Mouse (Mus musculus): ENCODE results near the gene Ampd2. TPM values are rescaled to one million over a fixed set of nuclear protein-coding genes. Genes with fewer than 3 reads are reported as not detected.

Ampd2 gene
- polyA plus RNA-seq (2012; ENCODE audit: low replicate concordance) = 39.0 and 70.0 TPM in 2 replicates

DNA sequence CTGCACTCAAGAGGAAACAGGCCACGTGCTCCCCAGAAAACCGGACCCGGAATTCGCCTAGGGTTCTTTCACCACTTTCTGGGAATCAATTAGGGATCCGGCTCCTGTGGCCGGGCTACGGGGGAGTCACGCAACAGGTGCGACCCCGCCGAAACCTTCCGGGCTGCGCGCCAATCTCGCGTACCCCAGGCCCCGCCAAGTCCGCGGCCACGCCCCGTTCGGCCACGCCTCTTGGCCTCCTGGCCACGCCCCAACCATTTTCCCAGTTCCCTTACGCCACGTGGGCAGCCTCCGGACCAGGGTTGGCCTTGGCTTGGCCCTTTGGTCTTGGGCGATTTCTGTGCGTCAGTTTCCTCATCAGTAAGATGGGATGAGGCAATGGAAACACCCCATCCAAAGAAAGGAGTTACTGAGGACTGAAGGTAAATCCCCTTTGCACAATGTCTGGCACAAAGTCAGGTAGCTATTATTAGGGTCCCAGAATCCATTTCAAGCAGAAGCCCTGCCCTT lies at the start of gene Ampd2:
Gene Ampd2, minus strand, starts transcription at position 182 of the 510 bp plus-strand sequence.

DNA sequence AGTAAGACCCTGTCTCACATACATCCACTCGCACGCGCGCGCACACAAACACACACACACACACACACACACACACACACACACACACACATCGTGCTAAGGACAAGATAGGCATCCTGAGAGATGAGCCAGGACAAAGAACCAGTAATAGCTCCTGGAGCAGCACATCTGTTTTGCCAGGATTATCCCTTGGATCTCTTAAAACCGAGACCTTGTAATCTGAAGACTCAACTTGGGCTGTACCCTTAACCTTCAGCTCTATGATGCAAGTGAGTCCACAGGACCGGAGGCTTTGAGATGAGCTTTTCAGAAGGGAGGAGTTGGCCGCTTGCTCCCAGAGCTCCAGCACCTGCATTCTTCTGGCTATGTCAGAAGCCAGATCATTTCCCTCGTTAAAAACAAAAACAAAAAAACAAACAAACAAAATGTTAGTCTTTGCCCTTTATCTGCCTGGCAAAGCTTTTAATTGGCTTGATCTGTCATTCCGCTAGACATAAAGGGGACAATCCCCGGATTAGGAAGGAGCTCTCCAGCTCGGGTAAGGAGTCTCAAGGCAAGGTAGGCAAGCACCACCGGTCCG lies 6.2 kb upstream of the Ampd2 start, which contains the start of gene Gnat2:
Gene Gnat2, plus strand, starts transcription at position 254 of the 580 bp plus-strand sequence.

DNA sequence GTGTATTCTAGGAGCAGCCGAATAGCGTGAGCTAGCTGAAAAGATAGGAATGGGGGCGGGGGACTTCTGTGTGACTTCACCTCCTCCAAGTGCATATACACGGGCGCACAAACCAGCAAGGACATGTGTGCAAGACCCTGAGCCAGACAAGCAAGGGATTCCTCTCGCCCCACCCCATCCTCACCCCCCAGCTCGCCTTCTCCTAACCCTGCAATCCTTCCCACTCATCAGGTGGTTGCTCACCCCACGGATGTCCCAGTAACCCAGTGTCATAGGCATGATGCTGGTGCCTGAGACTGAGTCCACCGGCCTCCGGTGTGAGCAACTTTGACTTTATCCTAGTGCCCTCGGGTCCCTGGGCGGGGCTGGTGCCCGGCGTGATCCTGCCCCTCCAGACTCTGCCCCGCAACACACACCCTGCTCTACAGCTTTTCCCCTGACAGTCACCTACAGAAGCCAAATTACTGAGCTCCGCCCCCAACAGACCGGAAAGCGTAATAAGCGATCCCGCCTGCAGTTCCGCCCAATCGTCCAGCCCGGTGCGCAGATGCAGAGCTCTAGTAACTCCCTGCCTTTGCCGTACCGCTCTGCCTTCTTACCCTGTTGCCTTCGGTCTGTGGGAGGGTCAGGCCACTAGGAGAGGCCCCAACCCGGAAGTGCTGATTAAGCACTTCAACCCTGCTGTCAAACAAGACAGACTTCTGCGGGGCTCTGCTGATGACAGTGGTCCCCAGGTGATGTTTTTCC lies 41.9 kb downstream of the Ampd2 start, which contains the start of gene Gstm4:
Gene Gstm4, minus strand, starts transcription at position 501 of the 747 bp plus-strand sequence.

Other genes starting within 250 kb of the Ampd2 start
- 0.07 TPM in 1 of 2 replicates, not detected in the other for gene Eps8l3, start 209.4 kb downstream of the Ampd2 start, polyA plus RNA-seq (2012; ENCODE audit: low replicate concordance)
- gene Gstm5, start 190.8 kb downstream of the Ampd2 start, polyA plus RNA-seq (2012; ENCODE audit: low replicate concordance) = 1.2 TPM in 1 of 2 replicates, not detected in the other
- gene Gstm7, start 154.8 kb downstream of the Ampd2 start, polyA plus RNA-seq (2012; ENCODE audit: low replicate concordance) = 0.47 TPM in 1 of 2 replicates, not detected in the other
- not detected in 2 replicates for gene Gstm6, start 142.9 kb downstream of the Ampd2 start, polyA plus RNA-seq (2012; ENCODE audit: low replicate concordance)
- gene Gstm3, start 117.4 kb downstream of the Ampd2 start, polyA plus RNA-seq (2012; ENCODE audit: low replicate concordance) = not detected in 2 replicates
- gene Gstm2, start 100.2 kb downstream of the Ampd2 start, polyA plus RNA-seq (2012; ENCODE audit: low replicate concordance) = 0.15 TPM in 1 of 2 replicates, not detected in the other
- 84.3 and 224 TPM in 2 replicates for gene Gstm1, start 68.7 kb downstream of the Ampd2 start, polyA plus RNA-seq (2012; ENCODE audit: low replicate concordance)
- gene Gstm4, start 41.8 kb downstream of the Ampd2 start, polyA plus RNA-seq (2012; ENCODE audit: low replicate concordance) = 1.4 and 3.0 TPM in 2 replicates
- 0.13 TPM in 1 of 2 replicates, not detected in the other for gene Gnat2, start 6.1 kb upstream of the Ampd2 start, polyA plus RNA-seq (2012; ENCODE audit: low replicate concordance)
- 11.0 and 14.2 TPM in 2 replicates for gene Gnai3, start 59.5 kb upstream of the Ampd2 start, polyA plus RNA-seq (2012; ENCODE audit: low replicate concordance)
- 0.03 and 0.07 TPM in 2 replicates for gene Gpr61, start 68.2 kb upstream of the Ampd2 start, polyA plus RNA-seq (2012; ENCODE audit: low replicate concordance)
- gene Amigo1, start 99.7 kb upstream of the Ampd2 start, polyA plus RNA-seq (2012; ENCODE audit: low replicate concordance) = 3.0 and 3.7 TPM in 2 replicates
- gene Cyb561d1, start 114.6 kb upstream of the Ampd2 start, polyA plus RNA-seq (2012; ENCODE audit: low replicate concordance) = 13.5 and 17.0 TPM in 2 replicates
- 20.8 and 24.5 TPM in 2 replicates for gene Atxn7l2, start 124.3 kb upstream of the Ampd2 start, polyA plus RNA-seq (2012; ENCODE audit: low replicate concordance)
- not detected in 2 replicates for gene Sypl2, start 140.0 kb upstream of the Ampd2 start, polyA plus RNA-seq (2012; ENCODE audit: low replicate concordance)
- 1.6 and 4.8 TPM in 2 replicates for gene Psma5, start 170.3 kb upstream of the Ampd2 start, polyA plus RNA-seq (2012; ENCODE audit: low replicate concordance)
- 8.5 and 14.4 TPM in 2 replicates for gene Sort1, start 197.4 kb upstream of the Ampd2 start, polyA plus RNA-seq (2012; ENCODE audit: low replicate concordance)